In the genomic region with DNA sequence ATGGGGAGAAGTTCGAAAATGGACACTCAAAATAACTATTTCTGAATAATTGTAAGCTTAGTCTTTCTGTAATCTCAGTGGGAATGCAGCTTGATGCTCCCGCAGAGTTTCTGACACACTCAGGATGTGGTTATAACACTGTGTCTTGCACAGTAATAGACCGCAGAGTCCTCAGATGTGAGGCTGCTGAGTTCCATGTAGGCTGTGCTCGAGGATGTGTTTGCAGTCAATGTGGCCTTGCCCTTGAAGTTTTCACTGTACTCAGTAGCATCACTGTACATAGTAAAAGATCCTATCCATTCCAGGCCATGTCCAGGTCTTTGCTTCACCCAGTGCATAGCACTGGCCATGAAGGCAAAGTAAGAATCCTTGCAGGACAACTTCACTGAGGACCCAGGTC, we compare ENCODE assay signal across 21 mouse cellular contexts.
DNase-seq lines count a peak whose midpoint lies in the region; ATAC-seq and TF ChIP-seq lines count a peak whose summit lies in the region.
"Had no signal": no experiment of that assay in that cellular context is flagged by ENCODE, and none has a peak within 500 bp of the region (broad histone marks: within the 10 kb centered on the region; RNA-seq: fewer than 3 reads in every experiment).

No protein-coding gene starts in this region.

- ATAC-seq in CD4-positive, CD25-positive, alpha-beta regulatory T cell, adult 4 months, result peak; percentile 74
- peak; percentile 14; the same call in 1 of the 2 replicates for ATAC-seq in granulocyte monocyte progenitor cell, adult 5-6 weeks (replicated peaks; ENCODE audit: poor library complexity, severe bottlenecking)
- no peak for ATAC-seq in liver, postnatal 0 days
- ATAC-seq: forebrain, embryonic 13.5 days; hindbrain, postnatal 0 days; liver, embryonic 12.5 days; Patski had no signal

- no peaks in the 10 kb centered on the region for H3K9me3 ChIP-seq in liver, postnatal 0 days (ENCODE audit: low read length)

- peak; percentile 34 for DNase-seq in naive thymus-derived CD4-positive, alpha-beta T cell, adult 2 months (ENCODE audit: low read depth)
- DNase-seq in embryo, embryonic 10.5 days (ENCODE audit: low spot score), result no peak
- no peak for DNase-seq in liver, postnatal 0 days
- no peak for DNase-seq in spleen, postnatal 4 days (ENCODE audit: low spot score in 2 of 2)
- DNase-seq in urinary bladder, postnatal 4 days (ENCODE audit: low spot score in 2 of 2), result no peak
- DNase-seq: adrenal gland, adult 8-10 months; cerebellum, adult 18-20 months; cerebellum, postnatal 25 days; gastrocnemius, adult 2 months; kidney, adult 11 months; layer of hippocampus, adult 9-11 months; lung, adult 2 months; right cerebral cortex, postnatal 14 days had no signal

- no peak overlapping the region for H3K4me2 ChIP-seq in liver, postnatal 0 days (ENCODE audit: low read depth, low read length)
- H3K4me2 ChIP-seq: forebrain, embryonic 13.5 days; heart, embryonic 11.5 days; limb, embryonic 13.5 days; liver, embryonic 12.5 days had no signal

- WGBS in liver, postnatal 0 days (ENCODE audit: insufficient replicate concordance), result 53% methylated on average over 4 of the region's 4 CpGs

- no peak overlapping the region for H3K9ac ChIP-seq in liver, postnatal 0 days (replicated peaks)
- H3K9ac ChIP-seq: forebrain, embryonic 13.5 days; limb, embryonic 13.5 days; liver, embryonic 12.5 days had no signal

- H3K27ac ChIP-seq in liver, postnatal 0 days (ENCODE audit: low read depth), result no peak overlapping the region
- H3K27ac ChIP-seq: forebrain, embryonic 13.5 days; gastrocnemius, adult 2 months; hindbrain, postnatal 0 days; limb, embryonic 13.5 days; liver, embryonic 12.5 days had no signal

- H3K27me3 ChIP-seq in liver, postnatal 0 days (ENCODE audit: insufficient read depth, low read length), result no peaks in the 10 kb centered on the region
- H3K27me3 ChIP-seq: forebrain, embryonic 13.5 days; limb, embryonic 13.5 days; liver, embryonic 12.5 days; Patski had no signal

- TF ChIP-seq CTCF in liver, postnatal 0 days (IDR thresholded peaks at IDR 0.05; ENCODE audit: low read depth), result no peak

- no peak overlapping the region for H3K4me3 ChIP-seq in liver, postnatal 0 days (ENCODE audit: low read depth, low read length)
- H3K4me3 ChIP-seq: forebrain, embryonic 13.5 days; gastrocnemius, adult 2 months; limb, embryonic 13.5 days; liver, embryonic 12.5 days had no signal

- H3K4me1 ChIP-seq in liver, postnatal 0 days (ENCODE audit: insufficient read depth), result no peaks in the 10 kb centered on the region
- H3K4me1 ChIP-seq: forebrain, embryonic 13.5 days; limb, embryonic 13.5 days; liver, embryonic 12.5 days had no signal

- no peaks in the 10 kb centered on the region for H3K36me3 ChIP-seq in liver, postnatal 0 days (replicated peaks; ENCODE audit: insufficient read depth, low read length)
- H3K36me3 ChIP-seq: limb, embryonic 13.5 days; liver, embryonic 12.5 days had no signal

- no peak for TF ChIP-seq EP300 in liver, postnatal 0 days (IDR thresholded peaks at IDR 0.05; ENCODE audit: low read depth)
